ENCODE assay signal across 14 mouse cellular contexts in genomic region chr3:87659692-87660429, GRCm38 (mm10). TPM values are rescaled to one million over a fixed set of nuclear protein-coding genes. Genes with fewer than 3 reads are reported as not detected.
DNase-seq lines count a peak whose midpoint lies in the region; ATAC-seq and TF ChIP-seq lines count a peak whose summit lies in the region.
"Had no signal": no experiment of that assay in that cellular context is flagged by ENCODE, and none has a peak within 500 bp of the region (broad histone marks: within the 10 kb centered on the region; RNA-seq: fewer than 3 reads in every experiment).

No protein-coding gene starts in this region.

- no peak overlapping the region for H3K4me3 ChIP-seq in layer of hippocampus, adult 2 months
- H3K4me3 ChIP-seq: forebrain, embryonic 15.5 days; liver, embryonic 13.5 days had no signal

- peak overlapping the region; percentile 53; the same call in 1 of the 2 replicates for H3K27ac ChIP-seq in layer of hippocampus, adult 2 months
- H3K27ac ChIP-seq: forebrain, embryonic 15.5 days; liver, embryonic 13.5 days had no signal

- no peak for DNase-seq in frontal cortex, postnatal 36 days (ENCODE audit: low spot score in 2 of 2)
- peak in 1 of 2 experiments; percentile 28 for DNase-seq in layer of hippocampus, adult 2 months (ENCODE audit: low spot score in 2 of 2)
- no peak for DNase-seq in layer of hippocampus, adult 8-10 months (ENCODE audit: low spot score in 2 of 2)
- DNase-seq in 416B (ENCODE audit: low read depth): peak; percentile 50
- peak; percentile 4 for DNase-seq in c-Kit-positive CD71-positive TER-119-positive erythroid progenitor cells, embryonic 14.5 days (ENCODE audit: low spot score)
- DNase-seq in spleen, adult 12 weeks (ENCODE audit: low spot score): no peak
- DNase-seq in thymus, postnatal 36 days: no peak
- DNase-seq: cerebellum, adult 18-20 months; heart, postnatal 4 days; kidney, adult 11 months; liver, embryonic 13.5 days; thymus, adult 2 months had no signal

- TF ChIP-seq CTCF in layer of hippocampus, adult 2 months (conservative IDR thresholded peaks at IDR 0.05): peak; percentile 74

- peak; percentile 66 for ATAC-seq in frontal cortex, adult (ENCODE audit: low TSS enrichment)
- ATAC-seq: forebrain, embryonic 15.5 days had no signal

RNA-seq across cellular contexts. Expression of gene Arhgef11, which starts 42.5 kb away (rescaled TPM):
- total RNA-seq in layer of hippocampus, adult 2 months (2021): 10 to 100 TPM; 60.6 to 61.5 TPM
- total RNA-seq in layer of hippocampus, adult 8-10 months (2022): 10 to 100 TPM; 55.1 to 68.0 (median 58.4) TPM

Comparison
In these comparisons a context has a peak if more than half of its experiments do, and no peak if none do; other contexts are left out.
1. DNase-seq: peak in 416B (single experiment) and c-Kit-positive CD71-positive TER-119-positive erythroid progenitor cells, embryonic 14.5 days (single experiment); none in frontal cortex, postnatal 36 days (0 of 2), layer of hippocampus, adult 8-10 months (0 of 2), spleen, adult 12 weeks (single experiment) and thymus, postnatal 36 days (0 of 2).